Mouse (Mus musculus) lung, embryonic 15.5 days (tissue): ENCODE measurements around the gene Fgg. TPM values are rescaled to one million over a fixed set of nuclear protein-coding genes. Genes with fewer than 3 reads are reported as not detected.

ENCODE experiments used
- ATAC-seq: fragments of 200-750 bp; cut with Nextera tagmentation; 2 replicates; pipeline ENCODE4 v1.8.0; 2017; ENCODE audit warnings: moderate number of reproducible peaks, borderline replicate concordance; ENCODE audit not compliant: low FRiP score, low TSS enrichment; ENCODE audit errors: extremely low read depth
- H3K27ac ChIP-seq: fragments of 300-500 bp; sonication (generic); 2 replicates; pipeline ENCODE4 v1.5.1; 2015; ENCODE audit warnings: moderate library complexity, mild to moderate bottlenecking, inconsistent platforms
- H3K27me3 ChIP-seq: fragments of 300-500 bp; sonication (generic); 2 replicates; pipeline ENCODE4 v1.6.1; 2015; ENCODE audit warnings: inconsistent platforms
- H3K36me3 ChIP-seq: fragments of 300-500 bp; sonication (generic); 2 replicates; pipeline ENCODE4 v1.6.1; 2015; ENCODE audit warnings: inconsistent platforms
- H3K4me1 ChIP-seq: fragments of 300-500 bp; sonication (generic); 2 replicates; pipeline ENCODE4 v1.6.1; 2015; ENCODE audit warnings: inconsistent platforms
- H3K4me2 ChIP-seq: fragments of 300-500 bp; sonication (generic); 2 replicates; pipeline ENCODE4 v1.6.1; 2015; ENCODE audit warnings: inconsistent platforms, mild to moderate bottlenecking, moderate library complexity
- H3K4me3 ChIP-seq: fragments of 300-500 bp; sonication (generic); 2 replicates; pipeline ENCODE4 v1.5.1; 2015; ENCODE audit warnings: mild to moderate bottlenecking, inconsistent platforms
- H3K9ac ChIP-seq: fragments of 300-500 bp; sonication (generic); 2 replicates; pipeline ENCODE4 v1.6.1; 2015; ENCODE audit warnings: inconsistent platforms
- H3K9me3 ChIP-seq: fragments of 300-500 bp; sonication (generic); 2 replicates; pipeline ENCODE4 v1.6.1; 2016; ENCODE audit warnings: inconsistent platforms
- WGBS: fragments of 180-500 bp; shearing (Covaris S2); methylation state at CpG from one replicate; pipeline ENCODE4 v1.1.7; 2015; 5-methylcytosine and 5-hydroxymethylcytosine counted together
- polyA plus RNA-seq: library from polyadenylated mRNA; unstranded; fragments of >200 nt; fragmentation: Nextera tagmentation; extraction: Ambion mirVana; gene quantifications from 2 replicates; pipeline ENCODE4 v1.2.1, GENCODE M21; 2015

Gene Fgg
- polyA plus RNA-seq, result 0.76 and 4.1 TPM in 2 replicates

GRCm38 (mm10) chr3:83007557-83007956 is at the start of gene Fgg:
Gene Fgg (plus strand): TSS chr3:83007724.
- Histone ChIP-seq H3K9me3 (no peaks in the 10 kb centered on the region), H3K4me2 (no peak within 1 kb of the TSS), H3K27ac (no peak within 1 kb of the TSS), H3K27me3 (no peaks in the 10 kb centered on the region), H3K4me1 (no peaks in the 10 kb centered on the region), H3K9ac (no peak within 1 kb of the TSS), H3K4me3 (no peak within 1 kb of the TSS), H3K36me3 (no peaks in the 10 kb centered on the region)
- no peak for ATAC-seq
- WGBS, result 24% methylated on average over 7 of the region's 7 CpGs

DNA sequence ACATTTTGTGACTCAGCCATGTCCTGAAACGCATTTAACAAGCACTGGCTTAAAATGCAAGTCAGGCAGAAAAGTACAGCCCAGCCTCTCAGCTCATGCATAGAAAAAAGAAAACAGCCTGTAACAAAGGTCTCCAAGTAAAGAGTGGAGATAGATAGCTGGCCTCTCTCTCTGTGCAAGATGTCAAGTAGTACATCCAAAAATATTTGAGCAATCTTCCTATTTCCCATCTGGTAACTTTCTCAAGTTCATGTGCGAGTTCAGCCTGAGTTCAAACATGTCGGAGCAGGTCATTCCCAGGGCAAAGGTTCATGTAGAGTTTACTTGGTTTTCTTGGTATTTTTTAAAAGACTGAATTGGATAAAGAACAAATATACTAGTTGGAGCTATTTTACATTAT is 36.5 kb upstream of the Fgg start:
- Histone ChIP-seq H3K27me3 (no peaks in the 10 kb centered on the region), H3K36me3 (no peaks in the 10 kb centered on the region), H3K9ac (no peak overlapping the region), H3K4me2 (no peak overlapping the region), H3K9me3 (no peaks in the 10 kb centered on the region), H3K4me3 (no peak overlapping the region), H3K4me1 (peaks cover 5% of the 10 kb centered on the region; the same call in 1 of the 2 replicates), H3K27ac (no peak overlapping the region)
- peak; percentile 65; the same call in 1 of the 2 replicates for ATAC-seq
- 45% methylated on average over 3 of the region's 3 CpGs for WGBS

DNA sequence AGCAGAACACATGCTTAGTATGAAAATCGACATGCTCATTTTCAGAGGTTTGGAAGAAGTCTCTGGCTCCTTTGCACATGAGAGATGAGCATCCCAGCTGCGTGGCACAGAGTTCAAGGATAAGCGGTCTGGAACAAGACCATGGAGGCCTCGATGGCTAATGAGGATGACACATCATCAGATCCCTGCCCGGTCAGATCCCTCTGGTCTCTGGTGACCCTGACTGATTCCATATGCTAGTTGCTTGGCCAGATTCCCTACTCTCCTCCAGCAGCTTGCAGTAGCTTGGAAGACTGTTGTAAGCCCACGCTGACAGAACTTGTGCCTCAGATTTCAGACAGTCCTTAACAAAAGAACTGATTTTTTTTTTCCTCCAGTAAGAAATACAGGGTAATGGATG is 26.7 kb upstream of the Fgg start:
- Histone ChIP-seq H3K4me3 (no peak overlapping the region), H3K27ac (no peak overlapping the region; the same call in 1 of the 2 replicates), H3K9ac (no peak overlapping the region), H3K9me3 (no peaks in the 10 kb centered on the region), H3K27me3 (no peaks in the 10 kb centered on the region), H3K36me3 (no peaks in the 10 kb centered on the region), H3K4me1 (0 out of 2 replicates have a peak, but pooled peaks cover 8% of the 10 kb centered on the region), H3K4me2 (no peak overlapping the region)
- ATAC-seq, result peak; percentile 98
- WGBS, result 44% methylated on average over 6 of the region's 6 CpGs

- Histone ChIP-seq H3K9ac (no peak overlapping the region), H3K27ac (peak overlapping the region; percentile 73), H3K4me1 (0 out of 2 replicates have a peak, but pooled peaks cover 8% of the 10 kb centered on the region), H3K4me2 (no peak overlapping the region), H3K27me3 (no peaks in the 10 kb centered on the region), H3K4me3 (no peak overlapping the region), H3K9me3 (no peaks in the 10 kb centered on the region), H3K36me3 (no peaks in the 10 kb centered on the region)
- WGBS, result 43% methylated on average over 8 of the region's 8 CpGs
- ATAC-seq, result peak; percentile 37; the same call in 1 of the 2 replicates
Measured at GRCm38 (mm10) chr3:82981861-82982260, 25.7 kb upstream of the Fgg start.

- Histone ChIP-seq H3K9me3 (no peaks in the 10 kb centered on the region), H3K4me1 (0 out of 2 replicates have a peak, but pooled peaks cover 8% of the 10 kb centered on the region), H3K4me3 (no peak overlapping the region), H3K27me3 (no peaks in the 10 kb centered on the region), H3K36me3 (no peaks in the 10 kb centered on the region), H3K4me2 (no peak overlapping the region), H3K9ac (no peak overlapping the region), H3K27ac (no peak overlapping the region)
- WGBS, result 68% methylated on average over 2 of the region's 2 CpGs
- ATAC-seq, result no peak
Measured at GRCm38 (mm10) chr3:82984840-82985239, 22.7 kb upstream of the Fgg start.

GRCm38 (mm10) chr3:82991963-82992362 is 15.6 kb upstream of the Fgg start:
- no peak overlapping the region for H3K4me2 ChIP-seq
- H3K9me3 ChIP-seq, result no peaks in the 10 kb centered on the region
- peaks cover 5% of the 10 kb centered on the region; the same call in 1 of the 2 replicates for H3K27me3 ChIP-seq
- ATAC-seq, result no peak
- no peak overlapping the region for H3K9ac ChIP-seq
- WGBS, result 62% methylated on average over 12 of the region's 12 CpGs
- H3K36me3 ChIP-seq, result no peaks in the 10 kb centered on the region
- H3K4me3 ChIP-seq, result no peak overlapping the region
- peaks cover 8% of the 10 kb centered on the region for H3K4me1 ChIP-seq
- H3K27ac ChIP-seq, result no peak overlapping the region

GRCm38 (mm10) chr3:82992956-82993355 is 14.6 kb upstream of the Fgg start:
- H3K9me3 ChIP-seq, result no peaks in the 10 kb centered on the region
- no peak overlapping the region for H3K4me3 ChIP-seq
- H3K4me1 ChIP-seq, result peaks cover 8% of the 10 kb centered on the region
- no peak overlapping the region for H3K4me2 ChIP-seq
- no peak for ATAC-seq
- H3K27me3 ChIP-seq, result peaks cover 5% of the 10 kb centered on the region; the same call in 1 of the 2 replicates
- 77% methylated on average over 6 of the region's 6 CpGs for WGBS
- H3K36me3 ChIP-seq, result no peaks in the 10 kb centered on the region
- H3K9ac ChIP-seq, result no peak overlapping the region
- H3K27ac ChIP-seq, result no peak overlapping the region

- Histone ChIP-seq H3K9ac (no peak overlapping the region), H3K9me3 (no peaks in the 10 kb centered on the region), H3K36me3 (no peaks in the 10 kb centered on the region), H3K4me1 (peaks cover 8% of the 10 kb centered on the region), H3K4me3 (peak overlapping the region; percentile 15; the same call in 1 of the 2 replicates), H3K27ac (no peak overlapping the region), H3K27me3 (peaks cover 5% of the 10 kb centered on the region; the same call in 1 of the 2 replicates), H3K4me2 (peak overlapping the region; percentile 53)
- ATAC-seq, result peak; percentile 68; the same call in 1 of the 2 replicates
- WGBS, result 3% methylated on average over 24 of the region's 24 CpGs
Measured at GRCm38 (mm10) chr3:82995368-82995767, 12.2 kb upstream of the Fgg start.

DNA sequence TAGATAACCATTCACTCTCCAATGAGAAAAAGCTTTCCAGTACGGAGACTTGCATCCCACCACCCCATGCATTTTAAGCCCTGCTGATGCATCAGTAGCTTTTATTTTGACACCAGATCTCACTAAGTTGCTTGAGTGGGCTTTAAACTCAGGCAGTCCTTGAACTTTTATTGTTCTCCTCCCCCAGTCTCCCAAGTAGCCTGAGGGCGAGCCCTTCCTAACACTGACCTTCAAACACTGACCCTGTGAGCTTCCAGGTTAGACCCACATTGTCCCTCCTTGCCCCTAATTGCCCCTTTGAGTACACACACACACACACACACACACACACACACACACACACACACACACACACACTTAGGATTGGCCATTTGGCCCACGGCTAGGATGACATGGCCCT is 10.9 kb upstream of the Fgg start:
- Histone ChIP-seq H3K4me2 (no peak overlapping the region), H3K4me3 (no peak overlapping the region), H3K27ac (no peak overlapping the region), H3K36me3 (no peaks in the 10 kb centered on the region), H3K9me3 (no peaks in the 10 kb centered on the region), H3K4me1 (peaks cover 8% of the 10 kb centered on the region), H3K9ac (no peak overlapping the region), H3K27me3 (peaks cover 5% of the 10 kb centered on the region; the same call in 1 of the 2 replicates)
- no peak for ATAC-seq
- WGBS, result 60% methylated on average over 3 of the region's 3 CpGs

DNA sequence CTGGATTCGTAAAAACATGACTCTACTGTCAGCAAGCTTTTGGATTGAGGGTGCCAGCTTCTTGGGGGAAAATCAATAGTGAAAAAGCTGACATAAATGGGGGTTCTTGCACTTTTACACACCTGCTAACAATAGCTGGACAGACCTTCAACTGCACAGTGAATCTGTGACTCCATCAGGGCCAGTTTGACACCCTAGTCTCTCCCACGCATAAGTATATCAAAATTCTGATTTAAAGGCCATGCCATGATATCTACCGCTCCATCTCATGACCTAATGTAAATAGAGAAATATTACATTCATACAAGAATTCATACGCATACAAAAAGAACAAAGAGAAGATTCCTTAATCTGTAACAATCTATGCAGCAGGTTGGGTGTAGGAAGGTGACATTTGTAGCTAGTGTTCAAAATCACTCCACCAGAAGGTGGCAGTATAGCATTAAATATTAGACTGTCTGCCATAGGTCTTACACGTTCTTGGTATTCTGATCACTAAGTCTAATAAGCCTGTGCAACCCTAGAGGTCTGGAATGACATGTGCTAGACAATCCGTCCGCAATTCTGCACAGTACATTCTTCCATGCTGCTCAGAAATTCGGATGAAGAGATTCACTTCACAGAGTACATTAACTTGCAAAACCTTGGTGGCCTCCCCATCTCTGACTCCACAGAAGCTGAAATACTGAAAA is 8.6 kb upstream of the Fgg start:
- peaks cover 8% of the 10 kb centered on the region for H3K4me1 ChIP-seq
- 31% methylated on average over 8 of the region's 8 CpGs for WGBS
- peak; percentile 58; the same call in 1 of the 2 replicates for ATAC-seq
- H3K4me2 ChIP-seq, result no peak overlapping the region
- H3K27me3 ChIP-seq, result peaks cover 5% of the 10 kb centered on the region; the same call in 1 of the 2 replicates
- no peak overlapping the region for H3K27ac ChIP-seq
- no peaks in the 10 kb centered on the region for H3K9me3 ChIP-seq
- H3K4me3 ChIP-seq, result no peak overlapping the region
- no peaks in the 10 kb centered on the region for H3K36me3 ChIP-seq
- no peak overlapping the region for H3K9ac ChIP-seq

GRCm38 (mm10) chr3:82999995-83000394 is 7.5 kb upstream of the Fgg start:
- Histone ChIP-seq H3K27me3 (peaks cover 4% of the 10 kb centered on the region; the same call in 1 of the 2 replicates), H3K4me1 (peaks cover 7% of the 10 kb centered on the region), H3K4me3 (no peak overlapping the region), H3K4me2 (no peak overlapping the region), H3K36me3 (no peaks in the 10 kb centered on the region), H3K27ac (no peak overlapping the region), H3K9ac (no peak overlapping the region), H3K9me3 (no peaks in the 10 kb centered on the region)
- no peak for ATAC-seq
- 79% methylated on average over 9 of the region's 9 CpGs for WGBS

DNA sequence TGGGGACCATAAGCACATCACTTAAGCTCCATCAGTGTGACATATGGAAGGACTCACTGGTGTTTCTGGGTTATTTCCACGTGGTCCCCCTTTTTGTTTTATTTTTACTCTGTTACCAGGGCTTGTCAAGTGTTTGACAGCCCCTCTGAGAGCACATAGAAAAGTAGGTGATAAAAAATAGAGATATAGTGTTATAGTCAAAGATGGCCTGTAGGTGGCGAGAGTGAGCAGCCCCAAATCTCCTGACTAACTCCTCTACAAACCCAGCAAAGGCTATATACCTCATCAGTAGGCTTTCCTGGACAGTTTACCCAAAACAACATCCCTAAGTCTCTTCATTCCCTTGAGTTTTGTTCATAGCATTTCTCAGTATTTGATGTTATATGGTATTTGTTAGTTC is 5.3 kb upstream of the Fgg start:
- H3K4me3 ChIP-seq, result no peak overlapping the region
- no peak for ATAC-seq
- no peak overlapping the region for H3K9ac ChIP-seq
- WGBS, result 0% methylated on average over 2 of the region's 2 CpGs
- H3K36me3 ChIP-seq, result no peaks in the 10 kb centered on the region
- no peak overlapping the region for H3K27ac ChIP-seq
- H3K9me3 ChIP-seq, result no peaks in the 10 kb centered on the region
- H3K4me1 ChIP-seq, result no peaks in the 10 kb centered on the region
- H3K4me2 ChIP-seq, result no peak overlapping the region
- no peaks in the 10 kb centered on the region for H3K27me3 ChIP-seq
